Mouse (Mus musculus): ENCODE measurements at regions not wholly inside any gene's neighbourhood (a gene's known extent, or its start where the extent isn't known, plus 50 kb on each side); places are given as distances from the start of the nearest gene placed in this dataset.

DNA sequence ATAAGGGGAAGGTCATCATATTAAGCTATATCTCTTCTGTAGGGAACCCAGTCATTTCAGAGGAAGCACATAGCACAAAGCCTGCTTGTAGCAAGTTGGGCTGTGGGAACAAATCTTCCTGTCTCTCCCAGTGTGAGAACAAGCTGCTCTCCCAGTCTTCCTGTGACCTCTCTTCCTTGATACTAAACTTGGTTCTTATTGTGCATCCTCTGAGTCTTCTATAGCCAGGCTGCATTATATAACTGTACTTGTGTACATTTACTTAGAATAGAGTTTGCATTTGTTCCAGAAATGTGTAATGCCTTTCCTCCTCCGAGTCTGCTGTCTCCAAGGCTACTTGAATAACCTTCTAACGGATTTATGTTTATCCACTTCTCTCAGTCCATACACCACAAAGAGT is 1021.7 kb downstream of the Brinp1 start:
- WGBS: 77% methylated on average over 2 of the region's 2 CpGs
- ATAC-seq (replicated peaks; ENCODE audit: low FRiP score): no peak

DNA sequence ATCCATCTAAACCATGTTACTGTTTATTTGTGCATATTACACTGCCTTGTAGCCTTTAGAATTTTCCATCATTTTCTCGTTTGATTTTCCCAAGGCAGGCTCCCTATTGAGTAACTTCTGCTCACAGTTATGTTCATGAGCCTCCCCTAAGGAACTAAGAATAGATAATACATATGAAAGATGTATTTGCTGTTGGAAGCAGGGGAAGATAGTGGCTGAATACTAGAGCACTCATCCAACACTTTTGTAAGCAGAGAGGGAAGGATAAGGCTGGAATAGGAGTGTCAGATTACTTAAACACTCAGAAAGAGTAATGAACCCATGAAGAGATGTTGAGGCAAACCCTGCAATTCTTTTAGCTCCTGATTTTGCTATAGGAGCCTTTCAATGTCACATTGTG is 1055.1 kb downstream of the Brinp1 start:
- no peaks in the 10 kb centered on the region for H3K4me1 ChIP-seq
- H3K27ac ChIP-seq: no peak overlapping the region
- ATAC-seq (replicated peaks; ENCODE audit: low FRiP score): no peak
- no peaks in the 10 kb centered on the region for H3K9me3 ChIP-seq (replicated peaks)
- no peak overlapping the region for H3K9ac ChIP-seq
- H3K27me3 ChIP-seq: no peaks in the 10 kb centered on the region
- H3K36me3 ChIP-seq: no peaks in the 10 kb centered on the region
- no peak overlapping the region for H3K4me2 ChIP-seq
- H3K4me3 ChIP-seq (replicated peaks): no peak overlapping the region
- WGBS: 84% methylated on average over 1 of the region's 1 CpGs

More for the DNA sequence above, 1021.7 kb downstream of the Brinp1 start:
- no peak overlapping the region for H3K4me3 ChIP-seq (replicated peaks)
- H3K27ac ChIP-seq: no peak overlapping the region
- no peaks in the 10 kb centered on the region for H3K9me3 ChIP-seq (replicated peaks)
- H3K9ac ChIP-seq: no peak overlapping the region
- no peak overlapping the region for H3K4me2 ChIP-seq
- no peaks in the 10 kb centered on the region for H3K36me3 ChIP-seq
- H3K27me3 ChIP-seq: no peaks in the 10 kb centered on the region
- no peaks in the 10 kb centered on the region for H3K4me1 ChIP-seq

DNA sequence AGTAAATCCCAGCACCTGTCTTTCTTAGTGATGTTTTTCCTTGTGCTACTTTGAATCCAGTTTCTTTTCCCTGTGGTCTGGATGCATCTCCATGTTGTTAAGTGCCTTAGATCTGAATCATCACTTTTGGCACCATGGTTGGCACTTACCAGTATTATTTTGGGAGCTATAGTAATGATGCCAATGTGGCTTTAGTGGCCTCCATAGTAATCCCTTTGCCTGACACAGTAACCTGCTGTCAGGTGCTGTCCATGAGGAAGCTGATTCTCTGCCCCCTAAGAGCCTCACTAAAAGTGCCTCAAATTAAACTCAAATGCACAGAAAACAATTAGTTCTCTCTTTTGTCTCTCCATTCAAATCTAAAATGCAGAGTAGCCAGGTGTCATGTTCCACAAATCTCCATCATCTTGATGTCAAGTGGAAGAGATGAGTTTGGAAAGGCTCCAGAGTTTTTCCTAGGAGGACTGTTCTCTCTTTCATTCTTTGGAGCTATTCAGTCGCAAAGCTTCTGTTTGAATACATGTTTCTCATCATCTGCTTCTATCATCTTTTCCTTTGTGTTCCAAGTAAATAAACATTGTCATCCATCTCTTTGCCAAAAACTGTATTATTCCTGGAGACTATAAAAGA is 1062.1 kb downstream of the Brinp1 start:
- Histone ChIP-seq H3K4me3 (replicated peaks) (no peak overlapping the region), H3K36me3 (no peaks in the 10 kb centered on the region), H3K9ac (no peak overlapping the region), H3K27ac (no peak overlapping the region), H3K4me2 (no peak overlapping the region), H3K9me3 (replicated peaks) (no peaks in the 10 kb centered on the region), H3K4me1 (no peaks in the 10 kb centered on the region), H3K27me3 (no peaks in the 10 kb centered on the region)
- no peak for ATAC-seq (replicated peaks; ENCODE audit: low FRiP score)
- 88% methylated on average over 1 of the region's 1 CpGs for WGBS

DNA sequence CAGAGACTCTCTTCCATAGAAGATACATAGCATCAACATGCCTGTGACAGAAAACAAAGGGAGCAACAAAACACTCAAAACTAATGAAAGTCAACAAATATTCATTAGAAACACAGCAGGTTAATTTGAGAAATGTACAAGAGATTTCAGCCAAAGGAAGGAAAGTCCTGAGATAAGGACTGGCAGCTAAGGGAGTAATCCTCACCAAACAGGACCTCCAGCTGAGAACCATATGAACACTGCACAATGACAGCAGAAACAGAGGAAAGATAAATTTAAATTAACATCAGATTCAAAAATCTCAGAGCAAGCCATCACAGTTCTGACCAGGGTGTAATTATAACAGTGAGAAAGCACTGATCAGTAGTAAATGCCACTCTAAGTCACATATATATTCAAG is 1060.6 kb downstream of the Tlr4 start:
- no peaks in the 10 kb centered on the region for H3K36me3 ChIP-seq
- no peak overlapping the region for H3K4me2 ChIP-seq
- no peak overlapping the region for H3K9ac ChIP-seq
- no peaks in the 10 kb centered on the region for H3K9me3 ChIP-seq (replicated peaks)
- no peak overlapping the region for H3K27ac ChIP-seq
- no peaks in the 10 kb centered on the region for H3K27me3 ChIP-seq
- no peak for ATAC-seq (replicated peaks; ENCODE audit: low FRiP score)
- H3K4me3 ChIP-seq (replicated peaks): no peak overlapping the region
- H3K4me1 ChIP-seq: no peaks in the 10 kb centered on the region

DNA sequence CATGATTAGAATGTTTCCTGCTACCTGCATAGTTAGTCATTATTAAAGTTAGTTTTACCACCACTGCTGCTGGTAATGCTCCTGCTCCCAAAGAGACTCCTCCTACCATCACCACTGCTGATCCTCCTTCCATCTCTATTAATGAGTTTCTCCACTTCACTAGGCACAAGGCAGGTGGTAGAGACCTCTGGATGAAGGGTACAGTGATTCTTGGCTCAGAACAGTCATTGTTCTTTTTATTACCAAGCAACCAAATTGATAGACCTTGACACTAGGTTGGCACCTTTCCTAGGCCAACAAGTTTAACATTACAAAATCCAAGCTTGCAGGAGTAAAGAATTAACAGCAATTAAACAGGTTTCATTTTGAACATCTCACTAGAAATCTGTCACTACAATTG is 1057.8 kb downstream of the Tlr4 start:
- Histone ChIP-seq H3K4me1 (no peaks in the 10 kb centered on the region), H3K9ac (no peak overlapping the region)

DNA sequence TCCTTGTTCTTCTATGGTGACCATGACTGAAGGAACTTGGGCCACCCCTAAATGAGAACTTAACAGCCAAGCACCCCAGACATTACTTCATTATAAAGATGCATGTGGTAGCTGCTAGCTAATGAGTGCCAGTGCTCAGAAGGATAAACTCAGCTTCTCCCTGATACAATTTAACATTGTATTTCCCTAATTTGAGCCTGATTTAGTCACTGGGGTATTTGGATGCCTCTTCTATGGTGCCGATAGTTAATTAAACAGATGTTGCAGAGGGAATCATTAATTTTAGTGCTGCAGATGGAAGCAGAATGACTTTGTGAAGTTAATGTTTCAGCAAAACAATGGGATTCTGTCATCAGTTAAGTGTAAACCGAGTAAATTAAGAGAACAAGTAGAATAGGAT is 1034.8 kb downstream of the Tlr4 start:
- H3K9ac ChIP-seq: no peak overlapping the region
- no peaks in the 10 kb centered on the region for H3K27me3 ChIP-seq
- no peak overlapping the region for H3K4me2 ChIP-seq
- no peaks in the 10 kb centered on the region for H3K9me3 ChIP-seq (replicated peaks)
- H3K36me3 ChIP-seq: no peaks in the 10 kb centered on the region
- WGBS: 80% methylated on average over 2 of the region's 2 CpGs
- no peak overlapping the region for H3K4me3 ChIP-seq (replicated peaks)
- ATAC-seq (replicated peaks; ENCODE audit: low FRiP score): no peak
- H3K27ac ChIP-seq: no peak overlapping the region
- H3K4me1 ChIP-seq: no peaks in the 10 kb centered on the region

More for the DNA sequence above, 1057.8 kb downstream of the Tlr4 start:
- H3K36me3 ChIP-seq: no peaks in the 10 kb centered on the region
- no peaks in the 10 kb centered on the region for H3K9me3 ChIP-seq (replicated peaks)
- peak; percentile 97 for ATAC-seq (replicated peaks; ENCODE audit: low FRiP score)
- H3K4me2 ChIP-seq: no peak overlapping the region
- no peak overlapping the region for H3K4me3 ChIP-seq (replicated peaks)
- no peaks in the 10 kb centered on the region for H3K27me3 ChIP-seq
- H3K27ac ChIP-seq: no peak overlapping the region

DNA sequence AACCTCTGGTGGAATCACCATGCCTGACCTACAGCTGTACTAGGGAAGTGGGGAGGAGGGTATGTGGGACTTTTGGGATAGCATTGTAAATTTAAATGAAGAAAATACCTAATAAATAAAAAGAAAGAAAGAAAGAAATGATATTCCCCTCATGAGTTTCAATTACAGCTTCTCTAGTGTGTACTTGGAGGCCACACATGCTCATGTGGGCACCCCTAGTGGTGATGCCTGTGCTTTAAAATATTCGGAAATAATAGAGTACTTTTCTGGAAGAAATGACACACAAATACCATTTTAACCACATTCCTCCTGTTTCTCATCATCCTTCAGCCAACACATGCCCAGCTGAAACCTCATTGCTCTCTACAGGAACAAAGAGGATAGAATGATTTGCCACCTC is 1034.4 kb downstream of the Tlr4 start:
- WGBS: 66% methylated on average over 1 of the region's 1 CpGs
- no peaks in the 10 kb centered on the region for H3K4me1 ChIP-seq
- no peak overlapping the region for H3K27ac ChIP-seq
- H3K27me3 ChIP-seq: no peaks in the 10 kb centered on the region
- H3K4me2 ChIP-seq: no peak overlapping the region
- no peaks in the 10 kb centered on the region for H3K36me3 ChIP-seq
- no peak overlapping the region for H3K9ac ChIP-seq
- no peaks in the 10 kb centered on the region for H3K9me3 ChIP-seq (replicated peaks)
- H3K4me3 ChIP-seq (replicated peaks): no peak overlapping the region
- ATAC-seq (replicated peaks; ENCODE audit: low FRiP score): no peak

DNA sequence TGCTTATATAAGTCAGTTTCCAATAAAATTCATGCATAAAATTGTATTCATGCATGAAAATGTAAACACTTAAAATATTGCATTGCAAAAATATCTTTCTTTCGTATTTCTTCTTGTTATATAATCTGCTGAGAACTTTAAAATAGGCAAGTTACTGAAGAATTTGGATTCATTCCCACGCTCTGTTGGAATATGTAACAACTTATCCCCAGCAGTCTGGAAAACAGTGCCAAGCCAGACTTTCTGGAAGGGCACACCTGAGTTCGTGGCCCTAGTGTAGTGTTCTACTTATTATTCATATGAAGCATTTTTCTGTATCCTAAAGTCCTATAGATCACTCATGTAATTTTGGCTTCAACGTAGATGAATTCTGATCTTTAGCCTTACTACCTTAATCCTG is 1025.6 kb downstream of the Tlr4 start:
- WGBS: 79% methylated on average over 4 of the region's 4 CpGs

DNA sequence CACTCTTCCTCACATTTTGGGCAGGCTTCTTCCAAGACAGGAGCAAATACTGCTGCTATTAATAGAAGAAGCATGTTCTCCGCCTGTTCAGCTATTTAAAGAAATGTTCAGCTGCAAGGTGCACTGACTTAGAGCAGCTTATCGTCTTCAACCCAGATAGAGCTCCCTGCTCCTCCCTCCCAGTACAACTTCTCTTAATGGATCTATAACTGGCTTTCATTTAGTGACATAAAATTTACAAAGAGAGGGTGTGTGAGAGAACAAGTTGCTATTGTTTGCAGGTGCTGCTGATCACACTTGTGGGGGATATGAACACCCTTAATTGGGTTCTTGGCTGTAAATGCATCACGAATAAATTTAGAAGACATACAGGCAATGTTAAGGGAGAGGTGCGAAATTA is 1006.0 kb downstream of the Tlr4 start:
- H3K27me3 ChIP-seq: no peaks in the 10 kb centered on the region
- no peak overlapping the region for H3K4me2 ChIP-seq
- H3K9me3 ChIP-seq (replicated peaks): no peaks in the 10 kb centered on the region
- no peaks in the 10 kb centered on the region for H3K36me3 ChIP-seq
- H3K9ac ChIP-seq: no peak overlapping the region
- no peaks in the 10 kb centered on the region for H3K4me1 ChIP-seq
- WGBS: 83% methylated on average over 4 of the region's 4 CpGs
- no peak for ATAC-seq (replicated peaks; ENCODE audit: low FRiP score)
- H3K27ac ChIP-seq: no peak overlapping the region
- no peak overlapping the region for H3K4me3 ChIP-seq (replicated peaks)

More for the DNA sequence above, 1025.6 kb downstream of the Tlr4 start:
- H3K27me3 ChIP-seq: no peaks in the 10 kb centered on the region
- no peaks in the 10 kb centered on the region for H3K9me3 ChIP-seq (replicated peaks)
- no peaks in the 10 kb centered on the region for H3K36me3 ChIP-seq
- H3K27ac ChIP-seq: no peak overlapping the region
- no peak overlapping the region for H3K4me2 ChIP-seq
- no peaks in the 10 kb centered on the region for H3K4me1 ChIP-seq
- H3K9ac ChIP-seq: no peak overlapping the region
- no peak overlapping the region for H3K4me3 ChIP-seq (replicated peaks)
- ATAC-seq (replicated peaks; ENCODE audit: low FRiP score): no peak

DNA sequence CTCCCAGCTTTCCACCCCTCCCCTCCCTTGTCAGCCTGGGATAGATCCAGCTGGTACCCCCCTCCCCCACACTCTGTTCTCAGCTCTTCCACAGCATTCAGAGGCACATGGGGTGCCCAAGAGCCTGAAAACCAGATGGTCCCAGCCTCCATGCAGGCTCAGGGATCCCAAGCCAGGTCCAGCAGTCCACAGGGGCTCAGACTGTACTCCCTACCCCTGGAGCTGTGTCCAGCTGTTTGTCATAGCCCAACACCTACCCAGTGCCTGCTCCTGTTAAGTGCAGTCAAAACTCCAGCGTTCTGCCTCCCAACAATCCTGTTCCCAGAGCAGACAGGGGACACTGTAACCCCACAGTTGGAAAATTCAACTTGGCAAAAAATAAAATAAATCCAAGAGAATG is 998.1 kb downstream of the Tlr4 start:
- H3K27me3 ChIP-seq: no peaks in the 10 kb centered on the region
- H3K27ac ChIP-seq: no peak overlapping the region
- H3K4me1 ChIP-seq: no peaks in the 10 kb centered on the region
- no peaks in the 10 kb centered on the region for H3K36me3 ChIP-seq
- no peak for ATAC-seq (replicated peaks; ENCODE audit: low FRiP score)
- H3K4me3 ChIP-seq (replicated peaks): no peak overlapping the region
- no peak overlapping the region for H3K9ac ChIP-seq
- WGBS: 50% methylated on average over 1 of the region's 1 CpGs
- H3K9me3 ChIP-seq (replicated peaks): no peaks in the 10 kb centered on the region
- no peak overlapping the region for H3K4me2 ChIP-seq

DNA sequence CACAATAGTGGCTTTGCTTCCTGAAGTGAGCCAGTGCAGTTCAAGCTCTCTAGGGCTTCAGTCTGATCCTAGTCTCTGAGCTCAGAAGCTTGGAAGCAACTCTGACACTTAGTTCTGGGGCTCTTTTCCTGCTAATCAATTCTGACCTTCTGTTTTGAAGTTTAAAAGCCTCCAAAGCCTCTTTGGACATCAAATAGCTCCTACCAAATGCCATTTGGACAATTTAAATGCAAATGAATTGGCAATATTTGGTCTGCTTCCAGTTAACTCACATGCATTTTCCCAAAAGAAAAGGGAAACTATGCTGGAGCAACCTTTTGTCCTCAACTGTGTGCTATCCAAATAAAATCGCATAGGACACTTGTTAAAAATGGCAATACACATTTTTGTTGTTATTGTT is 968.7 kb downstream of the Tlr4 start:
- no peak overlapping the region for H3K9ac ChIP-seq
- no peak overlapping the region for H3K4me3 ChIP-seq (replicated peaks)
- H3K9me3 ChIP-seq (replicated peaks): no peaks in the 10 kb centered on the region
- no peak overlapping the region for H3K4me2 ChIP-seq
- ATAC-seq (replicated peaks; ENCODE audit: low FRiP score): no peak
- whole genome bisulfite sequencing: 61% methylated on average over 1 of the region's 1 CpGs
- H3K4me1 ChIP-seq: no peaks in the 10 kb centered on the region
- H3K36me3 ChIP-seq: no peaks in the 10 kb centered on the region
- no peaks in the 10 kb centered on the region for H3K27me3 ChIP-seq
- no peak overlapping the region for H3K27ac ChIP-seq
